Mouse (Mus musculus) c-Kit-negative CD71-positive TER-119-positive erythroid progenitor cells, embryonic 14.5 days (primary cell): ENCODE results near the gene Mbnl2.

Source experiments
- DNase-seq: peaks from one replicate; pipeline ENCODE4 v3.0.0-alpha.2; 2013; ENCODE audit warnings: low read depth, low spot score

Mbnl2 gene

DNA sequence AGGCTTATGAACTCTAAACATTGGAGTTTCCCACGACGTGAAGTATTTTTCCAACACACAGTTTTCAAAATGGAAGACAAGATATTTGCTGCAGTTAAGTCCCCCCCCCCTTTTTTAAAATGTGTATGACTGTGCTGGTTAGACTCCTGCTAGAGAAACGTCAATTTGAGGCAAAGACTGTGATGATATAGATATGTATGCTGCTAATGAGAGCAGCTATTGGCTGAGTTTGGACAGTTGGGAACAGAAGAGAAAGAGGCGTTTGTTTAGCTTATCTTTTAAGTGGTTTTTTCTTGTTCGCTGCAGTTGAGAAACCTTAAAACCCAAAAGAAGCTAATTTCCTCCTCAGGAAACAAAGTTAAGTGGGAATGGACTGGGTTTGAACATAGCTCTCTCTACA lies 106.7 kb downstream of the Mbnl2 start:
- no peak for DNase-seq

DNA sequence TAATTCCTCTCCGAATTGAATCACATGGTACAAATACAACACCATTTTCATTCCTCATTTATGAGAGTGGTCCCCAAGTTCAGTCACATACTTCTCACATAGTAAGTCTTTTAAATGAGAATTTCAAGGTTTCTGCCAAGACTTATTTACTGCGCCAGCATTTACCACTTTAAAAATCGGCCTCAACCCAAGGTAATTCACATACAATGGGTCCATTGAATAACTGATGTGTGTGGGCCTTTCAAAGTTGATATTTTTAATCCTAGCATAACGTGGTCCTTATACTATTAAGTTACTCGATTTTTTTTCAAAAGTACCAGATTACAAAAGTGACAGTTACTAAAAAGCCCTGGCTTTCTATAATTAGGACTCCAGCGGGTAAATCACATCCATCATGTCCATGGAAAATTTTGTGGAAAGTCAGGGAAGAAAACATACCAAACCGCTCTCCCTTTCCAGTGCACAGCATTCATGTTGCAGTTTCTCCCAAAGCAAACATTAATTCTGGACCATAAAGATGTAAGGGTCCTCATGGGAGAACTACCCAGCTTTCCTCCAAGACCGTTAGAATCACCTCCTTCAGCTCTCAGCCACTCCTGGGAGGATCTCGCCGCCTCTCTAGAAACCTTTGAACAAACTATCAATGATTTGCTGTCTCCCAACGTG lies 107.8 kb downstream of the Mbnl2 start:
- no peak for DNase-seq

DNA sequence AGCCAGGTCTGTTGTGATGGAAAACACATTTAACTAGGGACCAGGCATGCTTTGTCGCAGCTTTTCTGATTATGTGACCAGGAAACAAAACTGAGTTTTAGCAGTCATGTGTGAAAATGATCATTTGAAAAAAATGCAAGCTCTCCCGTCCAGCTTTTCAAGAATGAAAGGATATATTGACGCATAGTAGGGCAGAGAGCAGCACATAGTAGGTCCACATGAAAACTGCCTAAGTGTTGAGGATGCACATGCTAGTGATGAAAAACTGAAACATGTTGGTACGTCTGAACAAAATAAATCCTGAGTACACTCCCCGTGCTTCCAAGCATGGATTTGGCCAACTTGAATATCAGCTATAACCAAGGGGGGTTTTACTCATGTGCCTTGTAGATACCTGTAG lies 109.1 kb downstream of the Mbnl2 start:
- no peak for DNase-seq

DNA sequence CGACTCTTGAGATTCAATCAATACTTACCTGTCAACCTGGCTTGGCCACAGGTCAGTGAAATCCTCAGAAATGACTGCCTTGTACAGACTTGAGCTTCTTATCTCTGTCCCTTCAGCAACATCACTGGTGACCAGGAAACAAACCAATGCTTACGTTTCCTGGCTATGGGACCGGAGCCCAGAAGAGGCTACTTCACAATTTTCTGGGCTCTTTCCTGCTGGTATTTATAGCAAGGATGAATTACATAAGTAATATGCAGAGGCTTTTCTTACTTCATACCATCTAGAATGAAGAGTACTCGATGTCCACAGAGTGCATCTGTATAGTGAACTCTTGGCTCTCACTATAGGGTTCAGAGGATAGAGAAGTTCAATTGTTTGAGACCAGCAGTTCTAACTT lies 111.8 kb downstream of the Mbnl2 start:
- no peak for DNase-seq

DNA sequence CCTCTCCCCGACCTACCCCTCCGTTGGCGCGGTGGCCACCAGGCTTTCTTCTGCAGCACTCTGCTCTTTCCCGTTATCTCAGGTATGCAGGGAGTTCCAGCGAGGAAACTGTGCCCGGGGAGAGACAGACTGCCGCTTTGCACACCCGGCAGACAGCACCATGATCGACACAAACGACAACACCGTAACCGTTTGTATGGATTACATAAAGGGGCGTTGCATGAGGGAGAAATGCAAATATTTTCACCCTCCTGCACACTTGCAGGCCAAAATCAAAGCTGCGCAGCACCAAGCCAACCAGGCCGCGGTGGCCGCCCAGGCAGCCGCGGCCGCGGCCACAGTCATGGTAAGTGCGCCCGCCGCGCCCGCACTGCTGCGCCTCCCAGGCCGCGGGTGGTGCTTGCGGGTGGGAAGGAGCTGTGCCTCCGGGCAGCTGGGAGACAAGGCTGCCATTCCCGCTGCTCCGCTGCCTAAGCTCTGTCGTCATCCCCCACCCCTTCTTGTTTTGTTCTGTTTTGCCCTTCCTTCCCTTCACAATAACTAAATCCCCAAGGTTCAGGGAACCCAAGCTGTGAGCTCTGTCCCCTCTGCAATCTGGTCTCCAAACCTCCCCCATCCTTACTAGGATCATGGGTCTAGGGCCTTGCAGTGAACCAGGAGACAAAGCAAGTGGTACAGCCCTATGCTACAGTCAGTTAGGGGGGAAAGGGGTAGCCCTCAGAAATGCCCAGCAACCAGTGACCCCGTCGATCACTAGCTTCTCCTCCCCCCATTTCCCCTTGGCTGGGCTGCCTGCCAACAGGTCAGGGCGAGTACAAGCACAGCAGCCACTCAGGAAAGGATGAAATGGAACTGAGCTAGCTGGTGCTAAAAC lies 113.6 kb downstream of the Mbnl2 start:
- DNase-seq: no peak

DNA sequence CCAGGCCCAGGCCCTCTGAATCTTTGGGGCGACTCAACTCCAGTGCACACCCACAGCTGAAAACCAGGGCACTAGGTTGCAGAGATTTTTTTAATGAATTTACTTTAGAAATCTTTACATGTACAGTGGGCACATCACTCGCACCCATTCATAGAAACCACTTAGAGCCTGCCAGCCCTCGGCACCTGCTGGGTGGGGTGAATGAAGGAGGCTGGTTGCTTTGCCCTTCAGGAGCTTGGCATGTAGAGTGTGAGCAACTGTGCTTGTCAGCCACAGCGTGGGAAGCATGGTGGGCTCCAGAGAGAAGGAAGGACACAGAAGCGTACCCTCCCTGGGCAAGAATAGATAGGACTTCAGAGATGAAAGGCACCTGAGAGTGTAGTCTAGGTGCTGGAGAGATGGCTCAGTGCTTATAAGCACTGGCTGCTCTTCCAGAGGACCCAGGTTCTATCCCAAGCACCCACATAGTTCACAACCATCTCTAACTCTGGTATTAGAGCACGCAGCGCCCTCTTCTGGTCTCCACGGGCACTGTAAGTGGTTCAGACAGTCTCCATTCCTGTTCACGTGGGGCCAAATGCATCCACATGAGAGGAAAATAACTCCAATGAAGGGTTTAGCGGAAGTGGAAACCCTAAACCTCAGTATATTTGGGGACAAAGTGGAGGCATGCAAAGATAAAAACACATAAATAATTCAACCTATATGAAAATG lies 114.9 kb downstream of the Mbnl2 start:
- no peak for DNase-seq

DNA sequence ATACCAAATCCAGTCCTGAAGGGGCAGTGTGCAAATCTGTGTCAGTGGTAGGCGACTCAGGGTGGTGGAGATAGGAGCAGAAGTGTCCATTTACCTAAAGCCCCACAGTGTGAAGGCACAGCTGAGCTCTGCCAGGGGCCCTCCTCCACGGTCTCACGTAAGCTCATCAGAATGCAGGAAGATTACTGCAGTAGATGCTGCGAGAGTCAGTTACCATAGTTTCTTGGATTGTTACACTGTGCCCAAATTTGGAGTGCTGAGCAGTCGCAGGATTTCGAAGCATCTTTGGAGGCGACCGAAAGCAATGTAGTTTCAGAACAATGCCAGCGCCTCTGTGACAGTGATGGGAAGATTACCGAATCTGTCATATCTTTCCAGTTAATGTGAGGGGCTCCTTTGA lies 116.2 kb downstream of the Mbnl2 start:
- DNase-seq: no peak

DNA sequence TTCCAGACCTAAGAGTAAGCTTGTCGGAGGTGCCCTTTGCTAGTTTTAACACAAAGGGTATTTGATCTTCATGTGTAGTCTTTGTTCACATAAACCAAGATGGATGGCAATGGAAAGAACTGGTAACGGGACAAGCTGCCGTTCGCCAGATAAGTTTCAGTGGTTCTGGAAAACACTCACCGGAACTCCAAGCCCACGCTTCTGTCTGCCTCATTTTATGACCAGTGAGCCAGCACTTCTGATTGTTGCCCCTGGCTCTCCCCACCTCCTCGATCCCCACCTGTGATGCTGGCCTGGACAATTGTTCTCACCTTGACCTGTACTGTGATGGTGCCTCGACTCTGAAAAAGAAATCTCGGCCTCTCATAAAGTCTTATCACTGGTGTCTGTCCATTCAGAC lies 117.0 kb downstream of the Mbnl2 start:
- DNase-seq: no peak

DNA sequence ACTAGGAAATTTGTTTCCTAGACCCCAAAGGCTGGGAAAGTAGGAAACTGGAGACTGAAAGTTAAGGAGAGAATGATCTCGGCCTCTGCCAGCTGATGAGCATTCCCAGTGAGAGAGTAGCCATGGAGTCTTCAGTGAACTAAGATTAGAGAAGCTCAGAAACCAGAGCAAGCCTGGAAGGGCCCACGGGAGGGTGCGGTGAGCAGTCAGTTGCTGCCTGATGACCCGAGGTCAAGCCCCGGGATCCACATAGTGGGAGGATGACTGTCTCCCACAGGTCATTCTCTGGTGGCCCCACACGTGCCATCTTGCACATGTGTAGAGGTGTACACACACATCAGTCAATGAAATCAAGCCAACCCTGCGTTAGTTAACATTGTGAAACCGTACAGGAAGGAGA lies 118.0 kb downstream of the Mbnl2 start:
- DNase-seq: no peak

DNA sequence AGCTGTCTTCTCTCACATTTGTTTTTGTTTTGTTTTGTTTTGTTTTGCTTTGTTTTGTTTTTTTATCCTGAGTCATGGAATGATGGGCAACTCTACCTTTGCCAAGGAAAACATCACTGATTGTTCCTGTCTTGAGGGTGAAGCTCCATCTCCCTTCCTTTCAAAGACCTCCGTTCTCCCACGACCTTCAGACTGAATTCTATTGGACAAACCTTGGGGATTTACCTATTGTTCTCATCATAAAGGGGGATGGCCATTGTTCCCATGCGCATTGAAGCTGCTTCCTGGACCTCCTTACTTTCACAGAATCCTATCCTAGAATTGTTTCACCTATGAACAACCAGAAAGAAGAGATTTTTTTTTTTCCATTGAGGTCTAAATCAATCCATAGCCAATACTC lies 118.7 kb downstream of the Mbnl2 start:
- no peak for DNase-seq

DNA sequence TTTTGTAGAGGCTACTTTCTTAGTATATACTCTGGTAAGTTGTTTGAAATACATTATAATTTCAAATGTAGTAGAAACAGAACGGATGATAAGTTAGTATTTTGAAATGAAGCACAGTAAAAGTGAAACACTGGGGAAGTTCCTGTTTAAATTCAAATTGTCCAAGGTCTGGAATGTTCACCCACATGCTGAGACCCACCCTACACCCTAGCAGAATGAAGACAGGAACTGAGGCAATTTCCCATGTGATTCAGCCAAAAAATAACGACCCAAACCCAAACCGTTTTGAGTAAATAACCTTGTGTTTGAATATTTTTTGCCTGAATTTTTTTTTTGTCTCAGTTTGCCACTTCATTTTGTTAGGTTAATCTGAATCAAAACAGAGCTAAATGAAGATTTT lies 119.4 kb downstream of the Mbnl2 start:
- no peak for DNase-seq

DNA sequence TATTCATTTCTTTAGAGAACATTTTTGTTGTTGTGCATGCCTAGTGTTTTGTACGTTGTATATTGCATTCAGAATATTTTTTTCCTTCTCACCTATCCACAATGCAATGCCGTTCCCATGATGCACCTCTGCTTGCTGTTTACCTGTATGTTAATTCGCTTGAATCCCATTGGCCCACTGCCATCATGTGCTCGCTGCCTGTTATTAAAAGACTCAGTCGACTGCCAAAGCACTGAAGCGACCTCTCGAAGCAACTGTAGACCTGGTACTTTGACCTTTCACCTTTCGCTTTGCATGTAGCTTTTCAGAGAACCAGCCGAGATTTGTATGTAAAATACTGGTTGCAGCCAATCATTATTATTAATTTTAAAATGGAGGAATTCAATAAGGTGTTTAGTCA lies 120.0 kb downstream of the Mbnl2 start:
- DNase-seq: no peak

DNA sequence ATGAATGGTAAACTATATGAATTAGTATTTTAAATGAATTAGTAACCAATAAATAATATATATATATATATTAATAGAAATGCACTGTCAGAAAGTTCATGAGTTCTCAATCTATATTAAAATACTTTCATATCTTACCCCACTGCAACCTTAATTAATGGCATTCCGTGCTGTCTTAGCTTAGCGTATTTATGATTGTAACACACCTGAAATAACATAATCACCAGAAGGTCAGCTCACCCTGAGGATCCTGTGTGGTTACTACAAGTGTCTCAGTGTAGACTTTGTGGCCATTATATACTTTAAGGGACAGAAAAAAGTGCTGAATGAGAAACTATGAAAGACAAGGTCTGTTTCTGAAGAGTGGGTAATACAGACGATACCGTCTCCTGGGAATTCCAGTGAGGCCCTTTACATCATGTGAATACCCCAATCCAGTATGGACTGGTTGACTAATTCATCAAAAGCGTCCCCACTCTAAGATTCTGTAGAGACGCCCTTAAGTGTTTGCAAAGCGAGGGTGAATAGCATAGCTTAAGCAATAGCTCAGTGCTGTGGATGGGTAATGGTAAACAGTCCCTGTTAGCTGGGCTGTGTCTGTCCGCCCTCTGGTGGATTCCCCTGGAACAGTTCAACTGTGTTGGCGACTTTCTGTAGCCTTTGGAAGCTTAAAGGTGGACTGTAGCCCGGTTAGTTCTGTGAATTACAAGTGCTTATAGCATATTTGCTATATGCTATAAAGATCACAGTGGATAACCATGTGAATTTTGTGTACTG lies 122.6 kb downstream of the Mbnl2 start:
- DNase-seq: no peak

DNA sequence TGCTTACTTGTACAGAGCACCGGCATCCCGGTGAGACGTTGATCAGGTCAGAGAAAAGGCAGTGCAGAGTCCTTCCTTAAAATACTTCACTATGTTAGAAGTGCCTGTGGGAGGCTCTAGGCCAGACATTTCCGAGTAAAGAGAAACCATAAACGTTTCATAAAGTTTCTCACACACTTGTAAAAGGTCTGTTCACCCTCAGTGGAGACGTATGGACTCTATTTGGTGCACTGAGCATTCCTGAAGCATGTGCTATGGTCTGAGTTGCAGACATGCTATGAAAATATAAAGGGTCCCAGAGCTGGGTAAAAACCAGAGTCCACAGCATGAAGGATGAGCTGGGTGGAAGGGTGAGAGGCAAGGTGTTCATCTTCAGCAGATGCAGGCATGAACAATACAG lies 124.1 kb downstream of the Mbnl2 start:
- DNase-seq: no peak

DNA sequence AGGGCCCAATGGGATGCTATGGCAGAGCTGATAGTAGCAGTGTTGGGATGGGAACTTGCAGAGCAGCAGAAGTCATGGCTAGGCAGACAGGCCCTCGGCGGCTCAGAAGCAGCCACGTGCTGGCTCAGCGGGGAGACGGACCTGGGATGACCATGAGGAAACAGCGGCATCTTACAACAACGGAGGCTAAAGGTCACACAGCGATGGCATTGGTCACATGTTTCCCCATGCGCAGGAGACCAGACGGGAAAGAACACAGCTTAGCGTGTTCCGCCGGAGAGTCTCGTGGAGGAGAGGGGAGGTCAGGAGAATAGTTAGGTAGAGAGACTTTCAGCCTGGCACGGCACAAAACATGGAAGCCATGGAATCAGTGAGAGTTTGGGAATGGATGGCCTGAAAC lies 125.7 kb downstream of the Mbnl2 start:
- no peak for DNase-seq

DNA sequence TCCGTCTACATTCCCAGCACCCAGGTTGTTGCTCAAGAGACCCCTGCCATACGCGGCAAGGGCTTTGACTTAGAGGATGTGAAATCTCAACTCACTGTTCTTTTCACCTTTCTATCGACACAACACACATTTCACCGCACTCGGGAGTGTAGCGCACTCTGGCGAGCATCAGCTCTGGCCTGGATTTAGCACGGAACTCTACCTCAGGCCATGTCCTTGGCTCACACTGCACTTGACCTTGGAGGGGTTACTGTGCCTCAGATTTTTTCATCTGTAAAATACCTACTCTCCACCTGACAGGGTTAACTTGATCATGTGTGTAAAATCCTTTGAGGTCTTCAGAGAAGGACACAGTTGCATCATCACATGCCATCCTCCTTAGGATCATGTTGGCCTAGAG lies 127.2 kb downstream of the Mbnl2 start:
- DNase-seq: no peak

DNA sequence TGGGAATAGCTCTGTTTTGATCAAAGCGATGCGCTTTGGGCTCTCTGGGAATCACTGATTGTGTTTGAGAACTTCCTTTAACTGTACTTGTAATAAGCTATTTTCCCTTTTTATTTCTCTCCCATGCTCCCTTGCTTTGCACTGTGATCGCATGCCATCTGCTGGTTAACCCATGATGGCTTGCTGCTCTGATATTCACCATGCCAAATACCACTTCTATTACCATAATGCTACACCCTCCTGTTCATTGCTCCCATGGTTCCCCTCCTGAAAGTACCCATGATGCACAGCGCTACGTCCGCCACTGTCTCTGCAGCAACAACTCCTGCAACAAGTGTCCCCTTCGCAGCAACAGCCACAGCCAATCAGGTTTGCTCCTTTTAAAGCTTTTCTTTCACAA lies 128.9 kb downstream of the Mbnl2 start:
- DNase-seq: no peak

DNA sequence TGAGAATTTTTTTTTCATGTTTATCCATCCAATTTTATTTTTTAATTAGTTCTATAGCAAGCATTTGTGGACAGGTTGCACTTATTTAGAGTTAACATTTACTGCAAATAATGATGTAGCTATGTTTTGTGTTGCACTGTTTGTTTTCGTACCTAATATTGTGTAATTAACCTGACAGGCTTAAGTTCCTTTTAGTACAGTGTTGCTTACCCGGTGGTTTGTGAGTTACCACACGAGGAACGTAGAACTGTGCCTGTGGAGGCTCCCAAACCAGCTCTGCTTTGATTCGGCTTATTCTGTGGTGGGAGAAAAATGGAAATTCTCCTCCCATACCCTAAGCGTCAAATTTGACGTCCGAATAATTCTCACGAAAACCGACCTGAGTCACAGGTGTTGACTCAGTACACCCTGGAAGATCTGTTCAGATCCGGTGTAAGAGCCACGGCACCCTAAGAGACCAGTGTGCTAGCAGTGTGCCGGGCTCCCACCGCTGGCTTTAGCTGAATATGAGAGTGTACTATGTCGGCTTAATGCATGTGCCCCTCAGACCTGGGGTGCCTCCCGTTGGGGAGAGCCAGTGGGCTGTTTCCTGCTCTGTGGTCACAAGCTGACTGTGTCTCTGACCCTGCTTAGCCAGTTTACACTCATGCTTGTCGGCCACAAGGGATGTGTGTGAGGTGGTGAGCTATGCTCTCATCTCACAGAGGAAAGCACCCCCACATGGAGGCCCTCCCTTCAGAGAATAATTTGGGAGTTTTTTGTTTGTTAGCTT lies 129.5 kb downstream of the Mbnl2 start:
- no peak for DNase-seq

DNA sequence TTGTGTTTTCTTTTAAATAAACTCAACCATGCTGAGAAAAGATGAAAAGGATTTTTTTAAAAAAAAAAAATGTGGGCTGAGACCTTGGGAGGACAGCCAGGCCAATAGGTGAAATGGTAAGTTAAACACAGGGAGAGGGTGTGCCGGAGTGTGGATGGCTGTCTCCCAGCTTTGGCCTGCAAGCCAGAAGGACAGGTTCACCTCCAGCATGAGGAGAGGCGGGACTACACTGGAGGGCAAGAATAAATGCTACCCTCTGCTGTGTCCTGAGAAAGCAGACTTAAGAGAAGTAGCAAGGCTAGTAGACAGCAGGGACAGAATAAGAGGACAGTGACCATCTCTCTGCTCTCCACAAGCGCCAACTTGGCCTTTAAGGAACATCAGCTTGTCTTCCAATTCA lies 130.1 kb downstream of the Mbnl2 start:
- DNase-seq: no peak

DNA sequence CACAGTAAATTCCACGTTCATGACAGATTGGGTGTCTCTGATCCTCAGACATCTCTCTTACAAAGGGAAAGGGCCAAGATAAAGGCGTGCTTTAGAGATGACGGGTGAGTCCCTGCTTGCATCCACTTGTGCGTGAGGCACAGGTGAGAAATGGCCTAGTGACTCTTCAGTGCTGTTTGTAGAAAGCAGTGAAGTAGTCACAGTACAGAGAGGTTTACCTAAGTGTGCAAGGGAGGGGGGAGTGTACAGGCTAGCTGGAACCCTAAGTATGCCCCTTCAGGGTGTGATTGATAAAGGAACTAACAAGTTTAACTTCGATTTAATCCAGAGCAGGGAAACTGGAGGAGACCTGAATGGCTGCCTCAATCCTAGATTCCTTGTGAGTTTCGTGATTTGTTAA lies 130.8 kb downstream of the Mbnl2 start:
- no peak for DNase-seq

DNA sequence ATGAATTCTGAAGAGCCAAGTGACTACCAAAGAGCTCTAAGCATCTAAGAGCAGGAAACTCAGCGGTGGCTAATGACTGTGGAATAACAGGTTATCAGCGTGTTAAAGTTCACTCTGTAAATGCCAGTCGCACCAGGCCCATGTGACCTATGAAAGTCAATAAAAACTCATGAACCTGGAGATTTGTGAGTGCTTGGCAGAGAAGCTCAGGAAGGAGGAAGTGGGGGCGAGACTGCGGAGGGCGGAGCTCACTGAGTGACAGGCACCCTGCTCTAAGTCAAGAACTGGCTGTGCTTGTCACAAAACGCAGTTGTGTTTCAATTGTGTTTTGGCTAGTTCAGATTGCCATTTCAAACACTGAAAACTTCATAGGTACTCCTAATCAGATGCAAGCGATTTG lies 131.4 kb downstream of the Mbnl2 start:
- no peak for DNase-seq
